Mouse (Mus musculus) midbrain, embryonic 15.5 days (tissue): ENCODE results near the gene Gm49425. TPM values are rescaled to one million over a fixed set of nuclear protein-coding genes. Genes with fewer than 3 reads are reported as not detected.

Experiments
- ATAC-seq: fragments of 200-750 bp; cut with Nextera tagmentation; replicated peaks from 2 replicates; pipeline ENCODE4 v1.8.0; 2017; ENCODE audit warnings: moderate TSS enrichment
- H3K27ac ChIP-seq: fragments of 300-500 bp; sonication (generic); 2 replicates; pipeline ENCODE4 v1.5.1; 2015; ENCODE audit warnings: mild to moderate bottlenecking, inconsistent platforms
- H3K27me3 ChIP-seq: fragments of 300-500 bp; sonication (generic); replicated peaks from 2 replicates; pipeline ENCODE4 v1.6.1; 2015; ENCODE audit warnings: inconsistent platforms
- H3K36me3 ChIP-seq: fragments of 300-500 bp; sonication (generic); replicated peaks from 2 replicates; pipeline ENCODE4 v1.6.1; 2015; ENCODE audit warnings: inconsistent platforms
- H3K4me1 ChIP-seq: fragments of 300-500 bp; sonication (generic); 2 replicates; pipeline ENCODE4 v1.6.1; 2015; ENCODE audit warnings: inconsistent platforms
- H3K4me2 ChIP-seq: fragments of 300-500 bp; sonication (generic); 2 replicates; pipeline ENCODE4 v1.6.1; 2015; ENCODE audit warnings: inconsistent platforms, mild to moderate bottlenecking, moderate library complexity
- H3K4me3 ChIP-seq: fragments of 300-500 bp; sonication (generic); 2 replicates; pipeline ENCODE4 v1.5.1; 2015; ENCODE audit warnings: mild to moderate bottlenecking, inconsistent platforms
- H3K9ac ChIP-seq: fragments of 300-500 bp; sonication (generic); 2 replicates; pipeline ENCODE4 v1.6.1; 2015; ENCODE audit warnings: mild to moderate bottlenecking, inconsistent platforms
- H3K9me3 ChIP-seq: fragments of 300-500 bp; sonication (generic); 2 replicates; pipeline ENCODE4 v1.6.1; 2016; ENCODE audit warnings: inconsistent platforms
- WGBS: fragments of 180-500 bp; shearing (Covaris S2); methylation state at CpG from one replicate; pipeline ENCODE4 v1.1.7; 2015; ENCODE audit warnings: mixed read lengths; 5-methylcytosine and 5-hydroxymethylcytosine counted together
- microRNA-seq: library from miRNA; unstranded; fragments of <30 nt; microRNA quantifications from one replicate; pipeline ENCODE4, GENCODE M21; 2016
- polyA plus RNA-seq: library from polyadenylated mRNA; unstranded; fragments of >200 nt; fragmentation: Nextera tagmentation; extraction: Ambion mirVana; gene quantifications from 2 replicates; pipeline ENCODE4 v1.2.1, GENCODE M21; 2015

Gm49425 gene
- polyA plus RNA-seq, 1 experiment from 2014 or later: not detected

GRCm38 (mm10) chr15:101483646-101484045, 33.4 kb downstream of the Gm49425 start:
- Histone ChIP-seq H3K36me3 (no peaks in the 10 kb centered on the region), H3K9me3 (no peaks in the 10 kb centered on the region), H3K9ac (no peak overlapping the region), H3K4me1 (peaks cover 9% of the 10 kb centered on the region), H3K4me2 (no peak overlapping the region), H3K4me3 (no peak overlapping the region), H3K27ac (no peak overlapping the region), H3K27me3 (no peaks in the 10 kb centered on the region)
- WGBS: 71% methylated on average over 1 of the region's 1 CpGs
- no peak for ATAC-seq

- H3K4me1 ChIP-seq: peaks cover 9% of the 10 kb centered on the region
- no peak overlapping the region for H3K4me3 ChIP-seq
- H3K9ac ChIP-seq: no peak overlapping the region
- H3K36me3 ChIP-seq: no peaks in the 10 kb centered on the region
- no peaks in the 10 kb centered on the region for H3K27me3 ChIP-seq
- ATAC-seq: no peak
- no peak overlapping the region for H3K27ac ChIP-seq
- WGBS: 45% methylated on average over 4 of the region's 4 CpGs
- H3K9me3 ChIP-seq: no peaks in the 10 kb centered on the region
- no peak overlapping the region for H3K4me2 ChIP-seq
Observed at GRCm38 (mm10) chr15:101482056-101482455, 35.0 kb downstream of the Gm49425 start.

GRCm38 (mm10) chr15:101479666-101480060, 37.4 kb downstream of the Gm49425 start:
- H3K27me3 ChIP-seq: no peaks in the 10 kb centered on the region
- peak overlapping the region; percentile 67 for H3K4me2 ChIP-seq
- 0 out of 2 replicates have a peak overlapping the region, but pooled peaks have one; percentile 3 for H3K27ac ChIP-seq
- peak overlapping the region; percentile 28 for H3K4me3 ChIP-seq
- 28% methylated on average over 11 of the region's 11 CpGs for WGBS
- no peaks in the 10 kb centered on the region for H3K9me3 ChIP-seq
- no peaks in the 10 kb centered on the region for H3K36me3 ChIP-seq
- H3K4me1 ChIP-seq: peaks cover 9% of the 10 kb centered on the region
- peak; percentile 56; the same call in 1 of the 2 replicates for ATAC-seq
- no peak overlapping the region for H3K9ac ChIP-seq

- no peaks in the 10 kb centered on the region for H3K27me3 ChIP-seq
- H3K27ac ChIP-seq: 0 out of 2 replicates have a peak overlapping the region, but pooled peaks have one; percentile 3
- peak overlapping the region; percentile 15; the same call in 1 of the 2 replicates for H3K9ac ChIP-seq
- 11% methylated on average over 31 of the region's 31 CpGs for WGBS
- peak overlapping the region; percentile 28 for H3K4me3 ChIP-seq
- no peaks in the 10 kb centered on the region for H3K9me3 ChIP-seq
- H3K4me2 ChIP-seq: peak overlapping the region; percentile 67
- H3K36me3 ChIP-seq: no peaks in the 10 kb centered on the region
- peaks cover 9% of the 10 kb centered on the region for H3K4me1 ChIP-seq
- no peak for ATAC-seq
Observed at GRCm38 (mm10) chr15:101479007-101479665, 37.9 kb downstream of the Gm49425 start.

- H3K4me2 ChIP-seq: no peak within 1 kb of the TSS
- no peak within 1 kb of the TSS for H3K9ac ChIP-seq
- H3K4me3 ChIP-seq: no peak within 1 kb of the TSS
- H3K36me3 ChIP-seq: no peaks in the 10 kb centered on the region
- no peak for ATAC-seq
- no peaks in the 10 kb centered on the region for H3K4me1 ChIP-seq
- 42% methylated on average over 10 of the region's 10 CpGs for WGBS
- H3K9me3 ChIP-seq: no peaks in the 10 kb centered on the region
- no peak within 1 kb of the TSS for H3K27ac ChIP-seq
- no peaks in the 10 kb centered on the region for H3K27me3 ChIP-seq
Observed at GRCm38 (mm10) chr15:101472952-101473528, 44.0 kb downstream of the Gm49425 start, which contains the start of gene Krt86. Gene Krt86, plus strand, starts transcription at chr15:101473478.

- H3K4me1 ChIP-seq: no peaks in the 10 kb centered on the region
- no peaks in the 10 kb centered on the region for H3K9me3 ChIP-seq
- no peak overlapping the region for H3K4me2 ChIP-seq
- H3K36me3 ChIP-seq: no peaks in the 10 kb centered on the region
- no peak for ATAC-seq
- H3K27me3 ChIP-seq: no peaks in the 10 kb centered on the region
- no peak overlapping the region for H3K27ac ChIP-seq
- no peak overlapping the region for H3K4me3 ChIP-seq
- H3K9ac ChIP-seq: no peak overlapping the region
- WGBS: 92% methylated on average over 4 of the region's 4 CpGs
Observed at GRCm38 (mm10) chr15:101469093-101469492, 48.0 kb downstream of the Gm49425 start.

Small RNA genes within 50 kb of the gene (microRNA-seq; reads per million reads assigned to microRNA genes)
- not detected for gene Gm44393

Other genes starting within 250 kb of the Gm49425 start
- gene Atg101, start 233.0 kb downstream of the Gm49425 start, polyA plus RNA-seq: 83.9 and 84.3 TPM in 2 replicates
- gene 6030408B16Rik, start 224.0 kb downstream of the Gm49425 start, polyA plus RNA-seq: 0.28 and 0.45 TPM in 2 replicates
- gene Krt80, start 147.1 kb downstream of the Gm49425 start, polyA plus RNA-seq: 0.09 and 0.23 TPM in 2 replicates
- 0.52 and 0.62 TPM in 2 replicates for gene Krt7, start 106.2 kb downstream of the Gm49425 start, polyA plus RNA-seq
- gene Krt87, start 78.5 kb downstream of the Gm49425 start, polyA plus RNA-seq: 0.40 and 0.83 TPM in 2 replicates
- gene Krt88, start 69.5 kb downstream of the Gm49425 start, polyA plus RNA-seq: not detected in 2 replicates
- 0.12 TPM in 1 of 2 replicates, not detected in the other for gene Krt81, start 53.5 kb downstream of the Gm49425 start, polyA plus RNA-seq
- 0.17 TPM in 1 of 2 replicates, not detected in the other for gene Krt86, start 43.8 kb downstream of the Gm49425 start, polyA plus RNA-seq
- not detected in 2 replicates for gene Krt83, start 25.7 kb downstream of the Gm49425 start, polyA plus RNA-seq
- not detected in 2 replicates for gene Krt84, start 15.6 kb upstream of the Gm49425 start, polyA plus RNA-seq
- gene Krt82, start 33.4 kb upstream of the Gm49425 start, polyA plus RNA-seq: not detected in 2 replicates
- 0.10 TPM in 1 of 2 replicates, not detected in the other for gene Krt90, start 45.7 kb upstream of the Gm49425 start, polyA plus RNA-seq
- 0.08 and 0.17 TPM in 2 replicates for gene Krt75, start 56.6 kb upstream of the Gm49425 start, polyA plus RNA-seq
- not detected in 2 replicates for gene Gm5414, start 110.9 kb upstream of the Gm49425 start, polyA plus RNA-seq
- gene Gm5478, start 130.1 kb upstream of the Gm49425 start, polyA plus RNA-seq: not detected in 2 replicates
- gene Krt6b, start 163.0 kb upstream of the Gm49425 start, polyA plus RNA-seq: not detected in 2 replicates
- gene Krt6a, start 177.0 kb upstream of the Gm49425 start, polyA plus RNA-seq: 0.17 TPM in 1 of 2 replicates, not detected in the other
- gene Krt5, start 195.6 kb upstream of the Gm49425 start, polyA plus RNA-seq: 0.10 and 5.8 TPM in 2 replicates
- 0.08 TPM in 2 replicates for gene Krt71, start 225.8 kb upstream of the Gm49425 start, polyA plus RNA-seq